19 mouse cellular contexts compared by ENCODE assay signal in genomic region chr3:148429012-148429865, GRCm38 (mm10).
DNase-seq lines count a peak whose midpoint lies in the region; ATAC-seq and TF ChIP-seq lines count a peak whose summit lies in the region.
"Had no signal": no experiment of that assay in that cellular context is flagged by ENCODE, and none has a peak within 500 bp of the region (broad histone marks: within the 10 kb centered on the region; RNA-seq: fewer than 3 reads in every experiment).

No protein-coding gene starts in this region.

- no peak for TF ChIP-seq POLR2A in liver, adult 2 months (IDR thresholded peaks at IDR 0.05; ENCODE audit: extremely low read depth, insufficient read depth, low read length)
- no peak for TF ChIP-seq POLR2A in kidney, adult 2 months (IDR thresholded peaks at IDR 0.05; ENCODE audit: low read depth, low read length)

- no peaks in the 10 kb centered on the region for H3K27me3 ChIP-seq in liver, adult 2 months (ENCODE audit: control insufficient read depth, insufficient read depth, low read length)
- H3K27me3 ChIP-seq in kidney, adult 2 months (replicated peaks; ENCODE audit: control insufficient read depth, insufficient read depth, low read length): no peaks in the 10 kb centered on the region; the same call in 1 of the 2 replicates
- H3K27me3 ChIP-seq: hindbrain, embryonic 12.5 days had no signal

- H3K36me3 ChIP-seq in liver, adult 2 months (ENCODE audit: control insufficient read depth, insufficient read depth, low read length): no peaks in the 10 kb centered on the region
- no peaks in the 10 kb centered on the region for H3K36me3 ChIP-seq in kidney, adult 2 months (ENCODE audit: control insufficient read depth, insufficient read depth, low read length)
- H3K36me3 ChIP-seq: embryonic facial prominence, embryonic 12.5 days; forebrain, embryonic 12.5 days; hindbrain, embryonic 12.5 days had no signal

- TF ChIP-seq CTCF in liver, adult 2 months (IDR thresholded peaks at IDR 0.05; ENCODE audit: low read depth, low read length): no peak
- TF ChIP-seq CTCF in kidney, adult 2 months (conservative IDR thresholded peaks at IDR 0.05; ENCODE audit: insufficient read depth, insufficient read length, low read depth, low read length): no peak

- WGBS in liver, adult 2 months: 42% methylated on average over 10 of the region's 10 CpGs
- 77% methylated on average over 10 of the region's 10 CpGs for WGBS in kidney, adult 2 months

- ATAC-seq in cerebellum, adult (ENCODE audit: insufficient number of reproducible peaks, low FRiP score, low TSS enrichment): no peak
- ATAC-seq in erythroblast, adult 5-6 weeks (replicated peaks; ENCODE audit: low FRiP score, poor library complexity, severe bottlenecking): no peak
- ATAC-seq: intestine, postnatal 0 days had no signal

- no peak overlapping the region for H3K4me3 ChIP-seq in liver, adult 2 months (ENCODE audit: insufficient read depth, low read depth, low read length)
- no peak overlapping the region for H3K4me3 ChIP-seq in kidney, adult 2 months (ENCODE audit: insufficient read depth, low read depth, low read length)
- H3K4me3 ChIP-seq: embryonic facial prominence, embryonic 12.5 days; forebrain, embryonic 12.5 days; hindbrain, embryonic 12.5 days had no signal

- H3K9ac ChIP-seq in liver, adult 2 months (ENCODE audit: low read depth, low read length): no peak overlapping the region
- H3K9ac ChIP-seq: embryonic facial prominence, embryonic 12.5 days; forebrain, embryonic 12.5 days; hindbrain, embryonic 12.5 days; liver, embryonic 14.5 days had no signal

- H3K27ac ChIP-seq in liver, adult 2 months (replicated peaks; ENCODE audit: insufficient read depth, low read depth, low read length): no peak overlapping the region
- H3K27ac ChIP-seq in kidney, adult 2 months (ENCODE audit: insufficient read depth, low read depth, low read length): no peak overlapping the region
- H3K27ac ChIP-seq: embryonic facial prominence, embryonic 12.5 days; forebrain, embryonic 12.5 days; hindbrain, embryonic 12.5 days; liver, embryonic 14.5 days had no signal

- peak; percentile 2 for DNase-seq in cerebellum, adult 9-11 months
- DNase-seq in liver, adult 2 months (ENCODE audit: extremely low read depth, low read depth, low spot score): peak; percentile 93
- DNase-seq in liver: no peak
- DNase-seq in MN1 (ENCODE audit: low spot score): peak; percentile 31
- DNase-seq in adrenal gland, postnatal 25 days: peak; percentile 43
- no peak for DNase-seq in kidney, adult 2 months
- DNase-seq: heart, adult 18-20 months; kidney, postnatal 14 days; layer of hippocampus, adult 9-11 months; midbrain, embryonic 14.5 days; right cerebral cortex, postnatal 14 days; thymus, adult 2 months had no signal

- H3K4me1 ChIP-seq in liver, adult 2 months (ENCODE audit: control insufficient read depth, insufficient read depth, low read length): peaks cover 9% of the 10 kb centered on the region
- H3K4me1 ChIP-seq in kidney, adult 2 months (ENCODE audit: control insufficient read depth, insufficient read depth, low read length): no peaks in the 10 kb centered on the region
- H3K4me1 ChIP-seq: embryonic facial prominence, embryonic 12.5 days had no signal

- H3K79me2 ChIP-seq in liver, adult 2 months (ENCODE audit: control insufficient read depth, insufficient read depth, low read length): no peaks in the 10 kb centered on the region

Comparison
In these comparisons a context has a peak if more than half of its experiments do, and no peak if none do; other contexts are left out.
1. DNase-seq: peak in cerebellum, adult 9-11 months (single experiment), liver, adult 2 months (single experiment), MN1 (single experiment) and adrenal gland, postnatal 25 days (single experiment); none in liver (single experiment) and kidney, adult 2 months (single experiment).